ENCODE assay signal across 23 mouse cellular contexts in the genomic region with DNA sequence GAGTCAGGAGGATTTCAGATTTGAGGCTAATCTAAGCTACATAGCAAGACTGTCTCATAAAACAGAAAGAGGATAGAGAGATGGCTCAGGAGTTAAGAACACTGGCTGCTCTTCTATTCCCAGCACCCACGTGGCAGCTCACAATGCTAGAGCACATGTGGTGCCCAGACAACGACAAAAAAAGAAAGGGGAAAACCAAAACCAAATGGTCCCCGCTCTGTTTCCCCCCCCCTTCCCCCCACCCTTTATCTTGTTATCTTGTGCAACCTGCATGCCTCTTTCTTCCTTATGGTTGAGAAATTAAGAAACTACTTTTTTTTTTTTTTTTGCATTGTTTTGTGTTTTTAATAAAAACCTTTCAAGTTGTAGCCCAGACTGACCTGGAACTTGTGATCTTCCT. TPM values are rescaled to one million over a fixed set of nuclear protein-coding genes. Genes with fewer than 3 reads are reported as not detected.
"Had no signal": no experiment of that assay in that cellular context is flagged by ENCODE, and none has a peak within 500 bp of the region (broad histone marks: within the 10 kb centered on the region; RNA-seq: fewer than 3 reads in every experiment).

No protein-coding gene starts in this region.

- H3K4me3 ChIP-seq: layer of hippocampus, adult 2 months; limb, embryonic 15.5 days; liver, embryonic 12.5 days; midbrain, embryonic 13.5 days; neural tube, embryonic 13.5 days; stomach, embryonic 15.5 days had no signal

- DNase-seq: kidney, adult 9 months; kidney, postnatal 36 days; layer of hippocampus, postnatal 36 days; lung, embryonic 14.5 days; lung, postnatal 10 days; lung, postnatal 4 days; right cerebral cortex, postnatal 14 days; thymus, adult 2 months; thymus, postnatal 25 days had no signal

- H3K4me1 ChIP-seq: limb, embryonic 15.5 days; midbrain, embryonic 13.5 days; neural tube, embryonic 13.5 days; stomach, embryonic 15.5 days had no signal

- ATAC-seq: intestine, postnatal 0 days; liver, embryonic 12.5 days; midbrain, embryonic 13.5 days had no signal

- H3K27me3 ChIP-seq: limb, embryonic 15.5 days; liver, embryonic 12.5 days; midbrain, embryonic 13.5 days; neural tube, embryonic 13.5 days; stomach, embryonic 15.5 days had no signal

- H3K27ac ChIP-seq: kidney, postnatal 0 days; layer of hippocampus, adult 2 months; limb, embryonic 15.5 days; liver, embryonic 12.5 days; midbrain, embryonic 13.5 days; neural tube, embryonic 13.5 days; stomach, embryonic 15.5 days had no signal

- H3K9ac ChIP-seq: limb, embryonic 15.5 days; liver, embryonic 12.5 days; lung, embryonic 14.5 days; midbrain, embryonic 13.5 days; neural tube, embryonic 13.5 days; stomach, embryonic 15.5 days had no signal

- H3K9me3 ChIP-seq: limb, embryonic 15.5 days; liver, embryonic 12.5 days; midbrain, embryonic 13.5 days; neural tube, embryonic 13.5 days; stomach, embryonic 15.5 days had no signal

RNA-seq across cellular contexts. Expression of a gene that starts 19.2 kb away (rescaled TPM):
- total RNA-seq: layer of hippocampus, adult 2 months; layer of hippocampus, postnatal 36 days; left cerebral cortex, adult 8-10 months; left cerebral cortex, postnatal 25 days had no signal
- polyA plus RNA-seq: neural tube, embryonic 13.5 days; spleen, adult 2 months had no signal

RNA-seq across cellular contexts. Expression of a gene that starts 27.6 kb away (rescaled TPM):
- total RNA-seq: layer of hippocampus, adult 2 months; layer of hippocampus, postnatal 36 days; left cerebral cortex, adult 8-10 months; left cerebral cortex, postnatal 25 days; monocyte, adult 5-6 weeks had no signal
- polyA plus RNA-seq: kidney, postnatal 0 days; limb, embryonic 11.5 days; limb, embryonic 15.5 days; liver, embryonic 12.5 days; liver, embryonic 16.5 days; lung, embryonic 14.5 days; midbrain, embryonic 13.5 days; neural tube, embryonic 13.5 days; spleen, adult 2 months; thymus, adult 2 months had no signal
